Mouse (Mus musculus) mesoderm, embryonic 11.5 days (tissue): ENCODE measurements at regions not wholly inside any gene's neighbourhood (a gene's known extent, or its start where the extent isn't known, plus 50 kb on each side); places are given as distances from the start of the nearest gene placed in this dataset.
"Not testable (repeated sequence)": the region's sequence is repeated elsewhere in the genome, so short reads cannot be mapped to it uniquely, and the experiment has no call there.

Experiments used
- DNase-seq: peaks from one replicate; pipeline ENCODE4 v3.0.0-alpha.2; 2012; ENCODE audit warnings: low read depth, low spot score

- DNase-seq: not testable (repeated sequence)
These were observed 498.0 kb upstream of the Tacstd2 start for GRCm38 (mm10) chr6:68033608-68034007.

DNA sequence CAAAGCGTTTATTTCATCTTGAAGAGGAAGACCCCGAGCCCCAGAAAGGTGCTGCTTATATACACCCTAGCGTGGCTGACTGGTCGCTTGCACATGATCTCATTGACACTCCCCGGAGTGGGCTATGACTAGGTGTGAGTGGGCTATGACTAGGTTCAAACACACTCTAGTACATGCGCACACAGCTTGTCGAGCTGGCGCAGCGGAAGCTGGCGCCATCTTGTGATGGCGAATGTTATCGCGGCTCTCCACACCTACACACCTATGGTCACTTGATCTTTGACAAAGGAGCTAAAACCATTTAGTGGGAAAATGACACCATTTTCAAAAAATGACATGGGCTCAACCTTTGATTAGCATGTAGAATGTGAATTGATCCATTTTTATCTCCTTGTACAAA, 495.1 kb upstream of the Tacstd2 start:
- DNase-seq: peak; percentile 0
